Mouse (Mus musculus): ENCODE data around the gene Man1b1. TPM values are rescaled to one million over a fixed set of nuclear protein-coding genes. Genes with fewer than 3 reads are reported as not detected.

Man1b1 gene
- polyA plus RNA-seq, 1 experiment from 2014 or later = 66.0 TPM

DNA sequence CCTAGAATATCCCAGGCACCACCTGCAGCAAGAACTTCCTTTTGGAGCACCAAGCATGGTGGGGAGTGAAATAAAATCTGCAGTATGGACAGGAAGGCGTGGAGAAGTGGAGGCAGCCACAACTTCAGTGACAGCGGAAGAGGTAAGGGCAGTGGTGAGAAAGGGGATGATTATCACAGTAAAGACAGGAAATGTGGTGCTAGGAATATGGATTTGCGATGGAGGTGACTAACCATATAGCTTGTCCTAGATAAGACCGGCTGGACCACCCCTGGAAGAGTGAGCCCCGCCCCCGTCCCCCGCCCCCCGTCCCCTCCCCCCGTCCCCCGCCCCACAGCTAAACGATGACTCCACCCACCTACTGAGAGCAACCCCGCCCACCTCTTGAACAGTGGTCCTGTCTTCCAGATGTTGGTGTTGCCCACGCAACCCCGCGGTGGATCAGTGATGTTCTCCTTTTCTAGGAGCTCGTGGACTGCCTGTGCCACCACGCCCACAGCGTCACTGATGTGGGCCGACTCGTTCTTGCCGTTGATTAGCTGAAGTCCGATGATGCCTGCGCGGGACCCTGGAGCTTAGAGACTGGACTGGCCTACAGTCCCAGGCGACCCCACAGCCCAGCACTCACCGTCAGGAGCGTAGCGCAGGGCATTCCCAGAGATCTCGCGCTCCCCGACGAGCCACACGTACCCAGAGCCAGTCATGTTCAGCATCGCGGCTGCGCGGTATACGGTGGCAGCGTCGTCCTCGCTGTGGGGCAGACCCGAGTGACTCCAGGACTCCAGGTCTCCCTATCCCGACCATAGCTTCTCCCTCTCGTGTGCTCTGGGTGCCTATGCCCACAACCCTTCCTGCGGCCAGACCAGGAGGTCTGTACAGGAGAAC lies 27.2 kb upstream of the Man1b1 start:
- 3% methylated on average over 45 of the region's 45 CpGs for WGBS
- H3K4me1 ChIP-seq (replicated peaks; ENCODE audit: control insufficient read depth, insufficient read depth, low read length) = peaks cover 7% of the 10 kb centered on the region

DNA sequence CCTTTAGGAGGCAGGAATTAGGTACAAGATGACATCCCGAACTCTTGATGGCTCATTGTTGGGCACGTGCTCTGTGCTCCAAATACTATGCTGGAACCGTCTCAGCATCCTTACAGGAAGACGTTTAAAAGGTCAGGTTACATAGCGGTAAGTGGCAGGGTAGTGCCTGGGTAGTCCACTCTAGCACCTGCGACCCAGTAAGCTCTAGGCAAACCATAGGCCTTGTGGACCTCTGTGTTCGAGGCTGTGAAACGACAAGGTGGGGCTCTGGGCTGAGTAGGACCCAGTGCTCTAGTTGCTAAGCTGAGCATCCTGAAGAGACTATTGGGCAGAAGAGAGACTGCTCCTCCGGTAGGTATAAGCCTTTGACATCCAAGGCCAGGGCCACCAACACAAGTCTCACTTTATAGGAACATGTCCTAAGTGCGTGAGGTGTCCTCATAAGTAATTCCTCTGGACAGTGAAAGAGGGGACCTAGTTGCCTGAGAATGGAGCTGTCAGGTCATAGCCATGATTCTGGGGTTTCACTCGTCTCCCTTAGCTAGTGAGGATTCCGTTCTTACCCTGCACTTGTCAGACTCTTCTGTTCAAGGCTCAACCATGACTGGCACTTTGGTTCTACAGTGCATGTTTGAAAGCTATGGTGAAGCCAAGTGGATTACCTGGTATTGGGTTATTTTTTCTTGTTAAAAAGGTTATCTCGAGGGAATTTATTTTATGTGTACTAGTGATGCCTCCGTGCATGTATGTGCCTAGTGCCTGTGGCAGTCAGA lies 26.4 kb upstream of the Man1b1 start:
- no peaks in the 10 kb centered on the region for H3K9me3 ChIP-seq (ENCODE audit: control insufficient read depth, low read length)
- H3K4me1 ChIP-seq (replicated peaks; ENCODE audit: control insufficient read depth, insufficient read depth, low read length) = peaks cover 7% of the 10 kb centered on the region
- peaks cover 60% of the 10 kb centered on the region for H3K27me3 ChIP-seq (ENCODE audit: control insufficient read depth, insufficient read depth, low read length)
- peak overlapping the region; percentile 11; the same call in 1 of the 2 replicates for H3K27ac ChIP-seq
- peaks cover 51% of the 10 kb centered on the region for H3K36me3 ChIP-seq (replicated peaks; ENCODE audit: control insufficient read depth, insufficient read depth)
- 56% methylated on average over 14 of the region's 14 CpGs for WGBS
- peak overlapping the region; percentile 55 for H3K9ac ChIP-seq
- ATAC-seq (ENCODE audit: low FRiP score) = 0 out of 2 replicates have a peak, but pooled peaks have one; percentile 7
- peak overlapping the region; percentile 34 for H3K4me3 ChIP-seq (replicated peaks; ENCODE audit: low read length)
- DNase-seq (ENCODE audit: low spot score) = no peak
- H3K4me2 ChIP-seq (replicated peaks) = peak overlapping the region; percentile 59

More for the DNA sequence above, 27.2 kb upstream of the Man1b1 start:
- peak overlapping the region; percentile 11 for H3K27ac ChIP-seq
- peak; percentile 63 for DNase-seq (ENCODE audit: low spot score)
- H3K36me3 ChIP-seq (replicated peaks; ENCODE audit: control insufficient read depth, insufficient read depth) = peaks cover 43% of the 10 kb centered on the region
- H3K4me3 ChIP-seq (replicated peaks; ENCODE audit: low read length) = peak overlapping the region; percentile 34
- H3K4me2 ChIP-seq (replicated peaks) = peak overlapping the region; percentile 59
- peaks cover 52% of the 10 kb centered on the region for H3K27me3 ChIP-seq (ENCODE audit: control insufficient read depth, insufficient read depth, low read length)
- peak; percentile 89 for ATAC-seq (ENCODE audit: low FRiP score)
- H3K9me3 ChIP-seq (ENCODE audit: control insufficient read depth, low read length) = no peaks in the 10 kb centered on the region
- H3K9ac ChIP-seq = peak overlapping the region; percentile 55

DNA sequence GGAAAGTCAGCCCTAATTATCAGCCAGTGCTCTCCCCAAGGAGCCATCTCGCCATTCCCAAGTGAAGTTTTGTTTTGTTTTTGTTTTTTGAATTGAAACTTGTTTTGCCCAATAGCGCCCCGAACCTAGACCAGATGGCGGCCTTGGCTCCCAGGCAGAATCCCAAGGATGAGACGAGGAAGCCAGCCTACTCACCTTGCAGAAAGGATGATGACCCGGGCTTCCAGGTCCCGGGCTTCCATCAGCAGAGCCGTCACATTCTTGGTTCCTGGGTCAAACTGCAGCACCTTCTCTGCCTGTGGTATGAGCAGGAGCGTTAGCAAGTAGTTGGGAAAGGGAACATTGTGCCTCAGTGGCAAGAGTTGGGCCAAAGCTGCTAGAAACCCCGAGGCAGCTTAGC lies 22.0 kb upstream of the Man1b1 start:
- Histone ChIP-seq H3K4me1 (replicated peaks; ENCODE audit: control insufficient read depth, insufficient read depth, low read length) (peaks cover 5% of the 10 kb centered on the region), H3K9me3 (ENCODE audit: control insufficient read depth, low read length) (no peaks in the 10 kb centered on the region), H3K9ac (no peak overlapping the region), H3K4me3 (replicated peaks; ENCODE audit: low read length) (no peak overlapping the region), H3K4me2 (replicated peaks) (no peak overlapping the region), H3K36me3 (replicated peaks; ENCODE audit: control insufficient read depth, insufficient read depth) (peaks cover 71% of the 10 kb centered on the region), H3K27ac (no peak overlapping the region), H3K27me3 (ENCODE audit: control insufficient read depth, insufficient read depth, low read length) (peaks cover 97% of the 10 kb centered on the region)
- no peak for ATAC-seq (ENCODE audit: low FRiP score)
- WGBS = 57% methylated on average over 10 of the region's 10 CpGs
- DNase-seq (ENCODE audit: low spot score) = no peak

DNA sequence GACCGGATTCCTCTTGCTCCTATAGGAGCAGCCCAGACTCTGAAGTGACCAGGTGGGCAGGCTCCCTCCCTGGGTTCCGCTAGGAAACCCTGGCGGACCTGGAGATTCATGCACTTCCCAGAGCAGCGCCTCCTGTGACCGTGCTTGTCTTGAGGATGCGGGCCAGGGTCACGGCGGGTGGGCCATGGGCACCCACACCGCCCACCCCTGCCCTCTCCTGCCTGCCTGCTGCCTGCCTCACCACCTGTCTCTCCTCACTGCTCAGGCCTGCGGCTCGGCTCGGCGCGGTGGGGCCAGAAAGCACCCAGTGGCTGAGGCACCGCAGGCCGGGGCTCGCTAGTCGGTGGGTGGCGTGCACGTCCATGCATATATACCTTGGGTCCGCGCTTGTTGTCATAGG lies 21.2 kb upstream of the Man1b1 start:
- DNase-seq (ENCODE audit: low spot score) (no peak), ATAC-seq (ENCODE audit: low FRiP score) (no peak)
- 4% methylated on average over 22 of the region's 22 CpGs for WGBS
- no peak overlapping the region for H3K27ac ChIP-seq
- H3K27me3 ChIP-seq (ENCODE audit: control insufficient read depth, insufficient read depth, low read length) = peaks cover 97% of the 10 kb centered on the region
- no peak overlapping the region for H3K4me2 ChIP-seq (replicated peaks)
- H3K9ac ChIP-seq = no peak overlapping the region
- peaks cover 71% of the 10 kb centered on the region for H3K36me3 ChIP-seq (replicated peaks; ENCODE audit: control insufficient read depth, insufficient read depth)
- no peaks in the 10 kb centered on the region for H3K9me3 ChIP-seq (ENCODE audit: control insufficient read depth, low read length)
- H3K4me1 ChIP-seq (replicated peaks; ENCODE audit: control insufficient read depth, insufficient read depth, low read length) = no peaks in the 10 kb centered on the region
- no peak overlapping the region for H3K4me3 ChIP-seq (replicated peaks; ENCODE audit: low read length)

DNA sequence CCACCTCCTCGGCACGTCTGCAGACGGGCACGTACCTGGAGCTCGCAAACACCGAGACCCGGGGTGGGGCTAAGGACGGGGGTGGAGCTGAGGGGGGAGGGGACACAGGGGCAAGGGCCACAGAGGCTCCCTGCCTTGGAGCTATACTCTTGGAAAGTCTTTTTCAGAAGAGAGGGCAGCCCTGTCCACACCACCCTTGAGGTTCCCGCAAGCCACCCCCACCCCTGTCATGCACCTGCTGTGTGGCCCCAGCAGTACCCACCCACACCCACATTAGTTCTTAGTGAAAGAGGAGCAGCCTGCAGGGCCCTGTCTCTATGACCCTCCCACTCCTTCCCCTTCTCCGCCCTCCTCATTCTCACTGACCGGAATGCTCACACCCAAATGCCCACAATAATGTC lies 20.6 kb upstream of the Man1b1 start:
- Histone ChIP-seq H3K27ac (no peak overlapping the region), H3K9me3 (ENCODE audit: control insufficient read depth, low read length) (no peaks in the 10 kb centered on the region), H3K4me2 (replicated peaks) (no peak overlapping the region), H3K4me3 (replicated peaks; ENCODE audit: low read length) (no peak overlapping the region), H3K9ac (no peak overlapping the region), H3K4me1 (replicated peaks; ENCODE audit: control insufficient read depth, insufficient read depth, low read length) (no peaks in the 10 kb centered on the region), H3K36me3 (replicated peaks; ENCODE audit: control insufficient read depth, insufficient read depth) (peaks cover 71% of the 10 kb centered on the region), H3K27me3 (ENCODE audit: control insufficient read depth, insufficient read depth, low read length) (peaks cover 92% of the 10 kb centered on the region)
- WGBS = 10% methylated on average over 11 of the region's 11 CpGs
- ATAC-seq (ENCODE audit: low FRiP score) = no peak
- DNase-seq (ENCODE audit: low spot score) = no peak

DNA sequence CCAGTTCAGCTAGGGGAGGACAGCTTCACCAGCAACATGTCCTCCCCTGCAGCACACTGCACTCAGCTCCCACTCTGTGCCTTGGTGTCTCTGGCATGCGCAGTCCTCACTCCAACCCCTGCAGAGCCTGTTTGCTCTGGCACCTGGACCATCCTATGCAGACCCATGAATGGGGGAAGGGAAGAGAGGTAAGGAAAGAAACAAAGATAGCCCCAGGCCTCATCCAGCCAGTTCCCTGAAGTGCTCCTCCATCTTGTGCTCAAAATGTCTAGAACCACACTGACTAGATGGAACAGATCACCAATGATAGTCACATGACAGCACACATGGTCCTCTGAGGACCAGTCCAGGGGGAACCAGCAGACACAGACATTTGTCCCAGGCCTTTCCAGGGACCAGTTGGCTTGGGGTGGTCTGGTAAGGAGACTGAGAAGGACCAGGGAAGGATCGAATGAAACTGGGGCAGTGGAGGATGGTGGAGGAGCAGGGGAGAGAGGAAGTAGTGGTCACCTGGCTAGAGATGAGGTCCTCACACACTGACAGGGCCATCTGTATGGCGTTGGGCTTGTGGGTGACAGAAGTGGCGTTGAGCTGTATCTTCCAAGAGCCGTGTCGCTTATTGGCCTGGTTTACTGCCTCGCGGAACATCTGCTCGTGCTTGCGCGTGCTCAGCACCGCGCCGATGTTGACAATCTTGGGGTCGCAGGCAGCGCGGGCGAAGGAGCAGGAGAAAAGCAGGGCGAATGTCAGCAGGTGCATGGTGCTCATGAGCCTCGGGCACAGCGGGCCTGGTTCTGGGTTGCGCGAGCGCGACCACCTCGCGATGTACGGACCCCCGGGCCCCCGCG lies 13.8 kb upstream of the Man1b1 start:
- Histone ChIP-seq H3K9ac (peak overlapping the region; percentile 72), H3K4me2 (replicated peaks) (peak overlapping the region; percentile 64), H3K27ac (peak overlapping the region; percentile 84), H3K36me3 (replicated peaks; ENCODE audit: control insufficient read depth, insufficient read depth) (peaks cover 11% of the 10 kb centered on the region), H3K9me3 (ENCODE audit: control insufficient read depth, low read length) (no peaks in the 10 kb centered on the region), H3K4me3 (replicated peaks; ENCODE audit: low read length) (peak overlapping the region; percentile 48), H3K27me3 (ENCODE audit: control insufficient read depth, insufficient read depth, low read length) (peaks cover 59% of the 10 kb centered on the region), H3K4me1 (replicated peaks; ENCODE audit: control insufficient read depth, insufficient read depth, low read length) (0 out of 2 replicates have a peak, but pooled peaks cover 7% of the 10 kb centered on the region)
- DNase-seq (ENCODE audit: low spot score) (peak; percentile 48), ATAC-seq (ENCODE audit: low FRiP score) (peak; percentile 65)
- 5% methylated on average over 31 of the region's 31 CpGs for WGBS

DNA sequence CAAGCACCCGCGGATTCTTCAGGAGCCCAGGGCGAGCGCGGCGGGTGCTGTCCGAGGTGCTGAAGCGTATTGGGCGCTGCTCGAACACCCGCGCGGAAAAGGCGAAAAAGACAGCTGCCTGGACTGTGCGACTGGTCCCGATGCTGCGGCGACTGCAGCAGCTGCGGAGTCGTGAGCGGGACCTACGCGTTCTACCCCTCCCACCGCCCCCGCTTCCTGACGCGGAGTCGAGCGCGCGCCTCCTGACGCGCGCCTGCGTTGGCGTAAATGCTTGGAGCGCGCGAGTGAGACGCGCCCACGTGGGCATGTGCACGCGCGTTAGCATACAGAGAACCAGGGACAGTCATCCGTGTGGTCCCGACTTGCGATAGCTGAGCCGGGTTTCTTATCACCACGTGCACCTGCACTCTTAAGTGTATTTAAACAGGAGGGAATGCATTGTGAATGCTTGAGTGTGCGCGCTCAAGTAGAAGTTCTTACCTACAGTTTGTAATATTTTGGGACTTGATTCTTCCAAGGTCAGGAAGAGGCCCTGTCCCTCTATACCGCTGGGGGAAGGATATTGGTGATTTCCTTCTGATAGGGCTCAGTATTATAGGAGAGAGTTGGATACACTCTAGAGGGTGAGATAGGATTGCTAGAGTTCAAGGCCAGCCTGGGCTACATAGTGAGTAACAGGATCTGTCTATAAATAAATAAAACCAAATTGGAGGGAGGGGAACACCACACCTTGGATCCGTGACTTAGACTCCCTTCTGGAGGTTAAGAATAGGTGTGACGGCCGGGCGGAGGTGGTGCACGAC lies 13.0 kb upstream of the Man1b1 start, which contains the start of gene Grin1:
Grin1 (minus strand) TSS at position 217 of the 803 bp plus-strand sequence.
- Histone ChIP-seq H3K4me2 (replicated peaks) (peak within 1 kb of the TSS; percentile 64), H3K9ac (peak within 1 kb of the TSS; percentile 72), H3K9me3 (ENCODE audit: control insufficient read depth, low read length) (no peaks in the 10 kb centered on the region), H3K4me1 (replicated peaks; ENCODE audit: control insufficient read depth, insufficient read depth, low read length) (0 out of 2 replicates have a peak, but pooled peaks cover 7% of the 10 kb centered on the region), H3K27me3 (ENCODE audit: control insufficient read depth, insufficient read depth, low read length) (peaks cover 50% of the 10 kb centered on the region), H3K36me3 (replicated peaks; ENCODE audit: control insufficient read depth, insufficient read depth) (peaks cover 7% of the 10 kb centered on the region), H3K27ac (peak within 1 kb of the TSS; percentile 84), H3K4me3 (replicated peaks; ENCODE audit: low read length) (peak within 1 kb of the TSS; percentile 48)
- ATAC-seq (ENCODE audit: low FRiP score) (peak; percentile 91), DNase-seq (ENCODE audit: low spot score) (peak; percentile 93)
- WGBS = 9% methylated on average over 58 of the region's 58 CpGs

DNA sequence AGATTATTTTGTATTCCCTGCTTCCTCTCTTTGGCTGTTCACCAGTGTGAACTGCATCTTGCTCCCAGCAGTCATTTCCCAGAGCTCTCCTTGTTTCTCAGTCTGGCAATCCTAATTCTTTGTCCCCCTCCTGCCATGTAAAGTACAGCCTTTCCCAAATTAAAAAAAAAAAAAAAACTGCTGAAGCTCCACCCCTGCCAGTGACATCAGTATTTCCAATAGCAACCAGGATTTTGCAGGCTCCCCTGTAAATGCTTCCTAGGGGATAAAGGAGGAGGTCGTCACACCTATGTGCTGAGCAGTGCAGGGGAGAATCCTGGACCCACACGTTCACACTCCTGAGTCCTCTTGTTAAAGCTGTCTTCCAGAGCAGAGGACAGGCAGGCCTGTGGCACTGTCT lies 12.1 kb upstream of the Man1b1 start:
- no peak overlapping the region for H3K27ac ChIP-seq
- no peak overlapping the region for H3K9ac ChIP-seq
- peaks cover 42% of the 10 kb centered on the region for H3K27me3 ChIP-seq (ENCODE audit: control insufficient read depth, insufficient read depth, low read length)
- 36% methylated on average over 2 of the region's 2 CpGs for WGBS
- ATAC-seq (ENCODE audit: low FRiP score) = no peak
- no peak overlapping the region for H3K4me3 ChIP-seq (replicated peaks; ENCODE audit: low read length)
- H3K9me3 ChIP-seq (ENCODE audit: control insufficient read depth, low read length) = no peaks in the 10 kb centered on the region
- DNase-seq (ENCODE audit: low spot score) = no peak
- H3K36me3 ChIP-seq (replicated peaks; ENCODE audit: control insufficient read depth, insufficient read depth) = 0 out of 2 replicates have a peak, but pooled peaks cover under 1% of the 10 kb centered on the region
- H3K4me2 ChIP-seq (replicated peaks) = no peak overlapping the region
- H3K4me1 ChIP-seq (replicated peaks; ENCODE audit: control insufficient read depth, insufficient read depth, low read length) = 0 out of 2 replicates have a peak, but pooled peaks cover 7% of the 10 kb centered on the region

Data from hindbrain, embryonic 14.5 days (tissue).